Mouse (Mus musculus) neural tube, embryonic 11.5 days (tissue): ENCODE results near the gene Tiam1. TPM values are rescaled to one million over a fixed set of nuclear protein-coding genes. Genes with fewer than 3 reads are reported as not detected.

Experiments
- ATAC-seq: fragments of 200-750 bp; cut with Nextera tagmentation; 2 replicates; pipeline ENCODE4 v1.8.0; 2017; ENCODE audit warnings: moderate number of reproducible peaks, mild to moderate bottlenecking, moderate TSS enrichment, moderate library complexity; ENCODE audit not compliant: insufficient read depth, low FRiP score, low TSS enrichment
- DNase-seq: peaks from one replicate; pipeline ENCODE4 v3.0.0-alpha.2; 2015; ENCODE audit warnings: low spot score
- H3K27ac ChIP-seq: fragments of 300-500 bp; sonication (generic); 2 replicates; pipeline ENCODE4 v1.5.1; 2014; ENCODE audit warnings: low read depth, mild to moderate bottlenecking, low read length
- H3K27me3 ChIP-seq: fragments of 300-500 bp; sonication (generic); 2 replicates; pipeline ENCODE4 v1.6.1; 2014; ENCODE audit warnings: mild to moderate bottlenecking, low read length, mixed read lengths; ENCODE audit not compliant: control insufficient read depth, insufficient read depth
- H3K36me3 ChIP-seq: fragments of 300-500 bp; sonication (generic); 2 replicates; pipeline ENCODE4 v1.6.1; 2014; ENCODE audit warnings: mild to moderate bottlenecking, low read length, moderate library complexity, mixed read lengths; ENCODE audit not compliant: control insufficient read depth, insufficient read depth
- H3K4me1 ChIP-seq: fragments of 300-500 bp; sonication (generic); 2 replicates; pipeline ENCODE4 v1.6.1; 2014; ENCODE audit warnings: low read length, mixed read lengths; ENCODE audit not compliant: control insufficient read depth, insufficient read depth
- H3K4me2 ChIP-seq: fragments of 300-500 bp; sonication (generic); 2 replicates; pipeline ENCODE4 v1.6.1; 2014; ENCODE audit warnings: low read depth, mild to moderate bottlenecking, moderate library complexity
- H3K4me3 ChIP-seq: fragments of 300-500 bp; sonication (generic); 2 replicates; pipeline ENCODE4 v1.5.1; 2014; ENCODE audit warnings: low read depth, low read length
- H3K9ac ChIP-seq: fragments of 300-500 bp; sonication (generic); 2 replicates; pipeline ENCODE4 v1.6.1; 2014; ENCODE audit warnings: mild to moderate bottlenecking, low read length
- H3K9me3 ChIP-seq: fragments of 300-500 bp; sonication (generic); 2 replicates; pipeline ENCODE4 v1.6.1; 2016; ENCODE audit warnings: low read length; ENCODE audit not compliant: control insufficient read depth
- WGBS: fragments of 180-500 bp; shearing (Covaris S2); extraction: QIAGEN DNeasy Blood & Tissue Kit; methylation state at CpG from one replicate; pipeline ENCODE4 v1.1.7; 2014; 5-methylcytosine and 5-hydroxymethylcytosine counted together
- polyA plus RNA-seq: library from polyadenylated mRNA; unstranded; fragments of >200 nt; fragmentation: Nextera tagmentation; extraction: Ambion mirVana; gene quantifications from 2 replicates; pipeline ENCODE4 v1.2.1, GENCODE M21; 2014

Tiam1 gene
- polyA plus RNA-seq, 1 experiment from 2014 or later, result 27.7 TPM

DNA sequence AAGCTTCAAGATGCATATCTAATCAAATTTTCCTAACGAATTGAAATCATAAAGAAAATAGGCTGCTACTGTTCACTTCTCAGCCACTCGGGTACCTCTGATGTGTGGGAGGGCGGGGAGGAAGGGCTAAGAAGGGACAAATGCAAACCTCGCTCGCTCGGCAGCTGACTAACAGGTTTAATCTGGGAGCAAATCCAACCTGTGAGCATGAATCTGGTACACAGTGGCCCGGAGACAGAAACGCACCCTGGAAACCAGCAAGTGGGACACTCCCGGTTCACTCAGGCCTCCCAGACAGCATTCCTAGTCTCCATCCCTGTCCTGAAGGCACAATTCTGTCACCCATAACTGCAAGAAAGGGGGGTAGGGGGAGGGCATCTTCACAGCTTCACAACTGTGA, 244.4 kb downstream of the Tiam1 start:
- ATAC-seq, result no peak
- Histone ChIP-seq H3K9ac (no peak overlapping the region), H3K4me2 (no peak overlapping the region), H3K4me1 (no peaks in the 10 kb centered on the region), H3K9me3 (no peaks in the 10 kb centered on the region), H3K27me3 (no peaks in the 10 kb centered on the region), H3K27ac (no peak overlapping the region), H3K36me3 (no peaks in the 10 kb centered on the region), H3K4me3 (no peak overlapping the region)
- WGBS, result 79% methylated on average over 9 of the region's 9 CpGs
- DNase-seq, result no peak

DNA sequence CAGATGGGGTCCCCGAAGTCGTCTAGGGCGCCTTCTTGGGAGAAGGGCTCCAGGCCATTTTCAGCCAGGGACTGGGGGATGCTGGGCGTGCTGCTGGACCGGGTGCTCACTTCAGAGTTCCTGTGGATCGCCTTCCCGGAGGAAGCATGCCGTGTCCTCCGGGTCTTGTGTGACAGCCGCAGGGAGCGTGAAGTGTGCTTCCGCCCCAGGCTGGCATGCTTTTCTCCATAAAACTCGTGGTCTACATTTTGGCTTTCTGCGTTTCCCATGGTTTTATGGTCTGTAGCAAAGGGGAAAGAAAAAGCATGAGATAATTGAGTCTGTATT, 245.3 kb downstream of the Tiam1 start:
- Histone ChIP-seq H3K4me2 (no peak overlapping the region), H3K27me3 (no peaks in the 10 kb centered on the region), H3K36me3 (no peaks in the 10 kb centered on the region), H3K9ac (no peak overlapping the region), H3K27ac (no peak overlapping the region), H3K4me1 (no peaks in the 10 kb centered on the region), H3K4me3 (no peak overlapping the region), H3K9me3 (no peaks in the 10 kb centered on the region)
- DNase-seq (no peak), ATAC-seq (no peak)
- 92% methylated on average over 14 of the region's 14 CpGs for WGBS

DNA sequence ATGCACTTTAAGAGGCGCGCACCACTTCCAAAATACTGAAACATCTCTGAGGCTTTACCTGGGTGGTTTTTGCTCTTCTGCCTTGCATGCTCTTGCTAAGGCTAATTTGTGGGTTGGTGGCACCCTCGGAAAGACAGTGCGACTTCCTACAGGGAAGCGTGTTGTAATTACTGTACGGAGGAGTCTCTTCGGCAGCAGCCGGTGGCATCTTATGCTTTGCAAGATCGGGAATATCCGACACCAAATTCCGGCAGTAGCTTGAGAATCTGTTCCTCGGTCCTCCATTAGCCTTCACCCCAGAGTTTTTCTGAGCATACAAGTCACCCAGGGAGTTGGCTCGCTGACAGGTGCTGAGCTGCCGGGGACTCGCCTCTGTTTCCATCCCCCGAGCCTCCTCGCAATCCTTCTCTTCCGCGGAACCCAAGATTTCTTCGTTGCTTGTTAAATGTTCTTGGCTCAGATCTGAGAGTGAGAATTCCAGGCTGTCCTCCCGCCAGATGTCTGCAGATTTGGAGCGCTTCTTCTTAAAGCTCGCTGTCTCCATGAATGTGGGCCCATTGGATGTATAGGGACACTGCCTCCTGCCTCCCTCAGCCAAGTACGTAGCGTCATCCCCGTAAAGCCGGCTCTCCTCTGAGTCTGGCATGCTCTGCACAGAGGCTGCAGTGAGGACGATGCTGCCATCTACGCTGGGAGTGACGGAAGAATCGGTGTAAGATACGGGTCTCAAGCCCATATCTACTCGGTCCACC, 245.8 kb downstream of the Tiam1 start:
- Histone ChIP-seq H3K27me3 (no peaks in the 10 kb centered on the region), H3K4me1 (no peaks in the 10 kb centered on the region), H3K9me3 (no peaks in the 10 kb centered on the region), H3K4me3 (no peak overlapping the region), H3K27ac (no peak overlapping the region), H3K4me2 (no peak overlapping the region), H3K9ac (no peak overlapping the region), H3K36me3 (no peaks in the 10 kb centered on the region)
- ATAC-seq, result no peak
- DNase-seq, result no peak
- 88% methylated on average over 33 of the region's 33 CpGs for WGBS

DNA sequence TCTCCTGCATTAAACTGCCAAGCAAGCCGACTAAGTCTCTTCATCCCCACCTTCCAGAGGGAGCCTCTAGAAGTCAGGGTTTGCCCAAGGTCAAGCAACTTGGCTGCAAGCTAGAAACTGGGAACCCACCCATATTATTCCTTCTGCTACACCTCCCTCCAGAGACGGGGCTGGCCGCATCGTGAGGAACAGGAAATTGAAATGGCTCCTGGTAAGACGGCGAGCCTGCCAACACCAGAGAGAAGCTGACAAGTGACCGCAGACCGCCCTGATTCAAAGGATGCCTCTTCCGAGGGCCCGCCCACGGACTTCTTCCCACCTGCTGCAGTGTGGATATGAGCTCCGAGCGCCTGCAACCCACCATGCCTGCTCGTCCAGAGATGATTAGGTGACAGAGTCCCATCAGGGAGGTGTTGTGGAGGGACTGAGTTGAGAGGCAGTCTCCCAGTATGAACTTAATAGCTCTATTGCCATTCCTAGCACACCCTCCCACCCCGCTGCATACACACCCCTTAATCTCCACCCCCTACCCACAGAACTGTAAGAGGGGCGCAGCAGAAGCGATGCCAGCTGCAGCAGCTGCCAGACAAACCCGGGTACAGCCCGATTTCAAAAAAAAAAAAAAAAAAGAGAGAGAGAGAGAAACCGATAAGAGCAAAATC, 246.6 kb downstream of the Tiam1 start:
- H3K9me3 ChIP-seq, result no peaks in the 10 kb centered on the region
- H3K27me3 ChIP-seq, result no peaks in the 10 kb centered on the region
- DNase-seq (no peak), ATAC-seq (no peak)
- no peaks in the 10 kb centered on the region for H3K36me3 ChIP-seq
- H3K9ac ChIP-seq, result no peak overlapping the region
- H3K4me3 ChIP-seq, result no peak overlapping the region
- H3K27ac ChIP-seq, result no peak overlapping the region
- H3K4me1 ChIP-seq, result no peaks in the 10 kb centered on the region
- no peak overlapping the region for H3K4me2 ChIP-seq
- WGBS, result 84% methylated on average over 20 of the region's 20 CpGs

DNA sequence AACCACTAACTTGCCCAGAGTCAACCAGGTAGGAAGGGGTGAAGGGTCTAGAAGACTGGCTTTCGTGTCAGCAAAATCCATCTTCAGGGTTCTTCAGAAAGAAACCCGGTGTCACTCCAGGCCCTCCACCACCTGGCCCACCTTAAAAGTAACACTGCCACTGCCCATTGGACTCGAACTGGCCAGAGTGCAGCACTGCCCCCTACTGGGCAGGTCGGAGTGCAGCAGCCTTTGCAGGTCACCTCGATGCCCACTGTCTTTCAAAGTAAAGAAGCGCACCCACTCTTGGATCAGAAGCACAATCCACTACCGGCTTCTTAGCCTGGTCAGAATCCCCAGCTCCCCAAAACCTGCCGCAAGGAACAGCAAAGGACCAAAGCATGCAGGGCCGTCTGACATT, 247.2 kb downstream of the Tiam1 start:
- no peak overlapping the region for H3K4me2 ChIP-seq
- H3K36me3 ChIP-seq, result no peaks in the 10 kb centered on the region
- ATAC-seq (no peak), DNase-seq (no peak)
- no peak overlapping the region for H3K4me3 ChIP-seq
- H3K4me1 ChIP-seq, result no peaks in the 10 kb centered on the region
- 78% methylated on average over 9 of the region's 9 CpGs for WGBS
- H3K27me3 ChIP-seq, result no peaks in the 10 kb centered on the region
- no peaks in the 10 kb centered on the region for H3K9me3 ChIP-seq
- H3K27ac ChIP-seq, result no peak overlapping the region
- H3K9ac ChIP-seq, result no peak overlapping the region

DNA sequence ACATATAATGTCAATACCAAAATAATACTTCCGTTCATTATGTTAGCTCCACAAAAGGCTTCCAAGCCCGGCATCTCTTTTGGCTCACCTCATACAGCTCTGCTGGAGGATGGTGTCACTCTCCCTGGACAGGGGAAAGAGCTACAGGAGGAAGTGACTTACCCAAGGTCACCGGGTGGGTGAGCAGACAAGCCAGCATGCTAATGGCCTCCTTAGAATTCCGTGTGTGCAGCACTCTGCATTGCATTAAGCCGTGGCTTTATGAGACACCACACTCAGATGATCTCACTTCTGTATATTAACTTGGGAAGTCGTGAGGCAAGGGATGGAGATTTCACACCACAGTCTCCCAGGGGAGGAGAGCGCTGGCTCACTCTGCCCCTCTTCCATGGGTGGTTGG, 248.3 kb downstream of the Tiam1 start:
- H3K4me2 ChIP-seq, result no peak overlapping the region
- H3K27ac ChIP-seq, result no peak overlapping the region
- DNase-seq (no peak), ATAC-seq (no peak)
- no peaks in the 10 kb centered on the region for H3K4me1 ChIP-seq
- H3K9me3 ChIP-seq, result no peaks in the 10 kb centered on the region
- 84% methylated on average over 7 of the region's 7 CpGs for WGBS
- H3K9ac ChIP-seq, result no peak overlapping the region
- H3K4me3 ChIP-seq, result no peak overlapping the region
- no peaks in the 10 kb centered on the region for H3K36me3 ChIP-seq
- no peaks in the 10 kb centered on the region for H3K27me3 ChIP-seq

DNA sequence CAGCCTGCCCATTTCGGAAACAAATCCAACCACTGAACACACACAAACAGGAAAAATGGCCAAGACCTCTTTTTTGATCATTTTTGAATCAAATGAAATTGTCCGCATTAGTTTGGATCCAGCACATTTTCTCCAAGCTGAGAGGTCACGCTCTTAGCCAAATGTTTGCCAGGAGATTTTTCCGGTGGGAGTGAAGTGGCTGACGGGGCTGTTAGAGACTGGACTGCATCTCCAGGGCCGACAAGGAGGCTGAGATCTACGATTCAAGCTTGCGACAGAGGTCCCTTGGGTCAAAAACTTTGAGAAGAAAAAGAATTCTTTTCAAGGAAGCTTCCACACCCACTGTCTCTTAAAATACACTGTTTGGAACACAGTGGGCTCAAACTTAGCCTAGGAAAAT, 248.8 kb downstream of the Tiam1 start:
- no peak overlapping the region for H3K27ac ChIP-seq
- ATAC-seq (no peak), DNase-seq (no peak)
- no peak overlapping the region for H3K4me2 ChIP-seq
- no peaks in the 10 kb centered on the region for H3K27me3 ChIP-seq
- H3K9me3 ChIP-seq, result no peaks in the 10 kb centered on the region
- no peak overlapping the region for H3K4me3 ChIP-seq
- WGBS, result 76% methylated on average over 8 of the region's 8 CpGs
- no peak overlapping the region for H3K9ac ChIP-seq
- H3K36me3 ChIP-seq, result no peaks in the 10 kb centered on the region
- no peaks in the 10 kb centered on the region for H3K4me1 ChIP-seq

DNA sequence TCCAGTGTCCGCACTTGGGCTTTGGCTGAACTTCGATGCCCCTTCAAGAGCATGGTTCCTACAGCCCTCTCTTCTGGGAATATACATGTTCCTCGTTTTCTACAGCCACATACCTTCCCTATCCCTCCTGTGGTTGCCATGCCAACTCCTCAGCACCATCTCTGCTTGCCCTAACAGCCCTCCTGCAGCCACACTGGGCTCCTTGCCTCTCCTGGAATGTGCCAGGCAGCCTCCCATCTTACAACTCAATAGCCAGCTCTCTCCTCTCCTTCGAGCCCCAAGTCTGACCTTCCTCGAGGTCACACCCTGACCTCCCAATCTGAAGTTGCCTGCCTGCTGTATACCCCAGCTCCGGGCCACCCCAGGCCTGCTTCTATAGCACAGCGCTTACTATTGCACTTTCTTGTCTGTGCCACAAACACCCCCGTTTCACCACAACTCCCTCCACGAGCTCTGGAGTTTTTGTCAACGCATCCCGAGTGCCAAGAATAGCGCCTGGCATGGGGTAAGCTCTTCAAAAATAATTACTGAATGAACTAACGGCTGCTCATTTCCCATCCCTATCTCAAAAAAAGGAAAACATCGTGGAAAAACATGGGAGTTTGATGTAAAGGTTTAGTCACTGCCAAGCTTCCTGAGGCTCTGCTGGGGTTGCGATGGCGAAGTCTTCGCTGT, 252.9 kb downstream of the Tiam1 start:
- H3K4me2 ChIP-seq, result no peak overlapping the region
- no peaks in the 10 kb centered on the region for H3K9me3 ChIP-seq
- H3K4me3 ChIP-seq, result no peak overlapping the region
- H3K27ac ChIP-seq, result no peak overlapping the region
- no peaks in the 10 kb centered on the region for H3K36me3 ChIP-seq
- no peak for DNase-seq
- no peaks in the 10 kb centered on the region for H3K27me3 ChIP-seq
- no peak for ATAC-seq
- H3K4me1 ChIP-seq, result no peaks in the 10 kb centered on the region
- no peak overlapping the region for H3K9ac ChIP-seq
- WGBS, result 80% methylated on average over 17 of the region's 17 CpGs
